8 mouse cellular contexts compared by ENCODE assay signal in the genomic region with DNA sequence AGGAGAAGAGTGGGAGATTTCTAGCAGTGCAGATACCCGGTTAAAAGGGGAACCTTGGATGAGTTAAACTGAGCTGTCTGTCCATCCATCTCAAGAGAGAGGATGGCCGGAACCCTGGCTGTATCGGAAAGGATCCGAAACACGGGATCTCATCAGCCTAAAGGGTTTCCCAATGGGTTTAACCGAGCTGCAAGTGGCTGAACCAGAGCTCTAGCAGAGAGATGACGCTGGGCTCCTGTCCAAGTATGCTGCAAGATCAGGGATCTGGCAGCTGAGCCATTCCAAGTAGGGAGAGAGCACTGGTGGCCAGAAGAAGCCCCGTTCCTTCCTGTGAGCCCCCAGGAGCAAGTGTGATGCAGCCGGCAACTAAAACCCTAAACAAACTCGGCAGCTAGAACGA.
DNase-seq lines count a peak whose midpoint lies in the region; ATAC-seq and TF ChIP-seq lines count a peak whose summit lies in the region.

No protein-coding gene starts in this region.

- 44% methylated on average over 11 of the region's 11 CpGs for WGBS in lung, adult 2 months
- WGBS in heart, embryonic 10.5 days: 56% methylated on average over 11 of the region's 11 CpGs
- WGBS in midbrain, embryonic 16.5 days: 59% methylated on average over 11 of the region's 11 CpGs

- no peaks in the 10 kb centered on the region for H3K9me3 ChIP-seq in heart, embryonic 10.5 days
- no peaks in the 10 kb centered on the region for H3K9me3 ChIP-seq in midbrain, embryonic 16.5 days (replicated peaks; ENCODE audit: control insufficient read depth, low read length, poor library complexity, severe bottlenecking)

- DNase-seq in lung, adult 18-20 months: peak; percentile 29 to 51
- no peak for DNase-seq in lung, adult 2 months
- DNase-seq in cerebellum, adult 8-10 months: peak; percentile 62
- DNase-seq in heart, embryonic 10.5 days (ENCODE audit: low spot score): no peak
- DNase-seq in left cerebral cortex, adult 18-20 months (ENCODE audit: low spot score in 2 of 2): peak; percentile 70 to 71
- no peak for DNase-seq in spleen, postnatal 36 days (ENCODE audit: low spot score in 2 of 2)

- no peak for TF ChIP-seq CTCF in lung, adult 2 months (IDR thresholded peaks at IDR 0.05; ENCODE audit: insufficient read depth, low read length)

- ATAC-seq in midbrain, embryonic 16.5 days: no peak
- ATAC-seq in erythroid progenitor cell, adult 5-6 weeks (replicated peaks; ENCODE audit: low FRiP score, poor library complexity, severe bottlenecking): no peak

- H3K27me3 ChIP-seq in heart, embryonic 10.5 days (ENCODE audit: insufficient read depth, poor library complexity, severe bottlenecking): no peaks in the 10 kb centered on the region
- no peaks in the 10 kb centered on the region for H3K27me3 ChIP-seq in midbrain, embryonic 16.5 days (ENCODE audit: control insufficient read depth, insufficient read depth, low read depth, low read length)

- 0 out of 2 replicates have a peak overlapping the region, but pooled peaks have one; percentile 38 for H3K27ac ChIP-seq in heart, embryonic 10.5 days
- peak overlapping the region; percentile 85 for H3K27ac ChIP-seq in midbrain, embryonic 16.5 days (ENCODE audit: low read length)

- H3K4me2 ChIP-seq in midbrain, embryonic 16.5 days (ENCODE audit: low read length): peak overlapping the region; percentile 87

- no peaks in the 10 kb centered on the region for H3K4me1 ChIP-seq in lung, adult 2 months (ENCODE audit: control insufficient read depth, insufficient read depth, low read length)
- H3K4me1 ChIP-seq in heart, embryonic 10.5 days: peaks cover 45% of the 10 kb centered on the region
- peaks cover 25% of the 10 kb centered on the region for H3K4me1 ChIP-seq in midbrain, embryonic 16.5 days (ENCODE audit: control insufficient read depth, insufficient read depth, low read length)

- TF ChIP-seq POLR2A in lung, adult 2 months (IDR thresholded peaks at IDR 0.05; ENCODE audit: borderline replicate concordance, extremely low read depth, low read depth, low read length): no peak

- H3K36me3 ChIP-seq in heart, embryonic 10.5 days: peaks cover 10% of the 10 kb centered on the region; the same call in 1 of the 2 replicates
- no peaks in the 10 kb centered on the region for H3K36me3 ChIP-seq in midbrain, embryonic 16.5 days (ENCODE audit: control insufficient read depth, insufficient read depth, low read length)

- H3K9ac ChIP-seq in midbrain, embryonic 16.5 days (ENCODE audit: low read depth, low read length): peak overlapping the region; percentile 71

- H3K4me3 ChIP-seq in lung, adult 2 months (replicated peaks; ENCODE audit: extremely low read depth, low read depth, low read length): no peak overlapping the region
- H3K4me3 ChIP-seq in heart, embryonic 10.5 days: 0 out of 2 replicates have a peak overlapping the region, but pooled peaks have one; percentile 0
- H3K4me3 ChIP-seq in midbrain, embryonic 16.5 days (ENCODE audit: low read depth, low read length): peak overlapping the region; percentile 56

Comparison
In these comparisons a context has a peak if more than half of its experiments do, and no peak if none do; other contexts are left out.
1. DNase-seq: peak in lung, adult 18-20 months (2 of 2), cerebellum, adult 8-10 months (single experiment) and left cerebral cortex, adult 18-20 months (2 of 2); none in lung, adult 2 months (single experiment), heart, embryonic 10.5 days (single experiment) and spleen, postnatal 36 days (0 of 2).